Mouse (Mus musculus) ES-Bruce4 (cell line): ENCODE measurements around the gene Asgr2. TPM values are rescaled to one million over a fixed set of nuclear protein-coding genes. Genes with fewer than 3 reads are reported as not detected.

Source experiments
- H3K27ac ChIP-seq: 2 replicates; pipeline ENCODE4 v1.5.1; 2012; ENCODE audit warnings: low read length, inconsistent platforms; ENCODE audit not compliant: insufficient read depth
- H3K27me3 ChIP-seq: 2 replicates; pipeline ENCODE4 v1.6.1; 2012; ENCODE audit warnings: mild to moderate bottlenecking, low read length, inconsistent platforms; ENCODE audit not compliant: control insufficient read depth, poor library complexity, insufficient read depth, severe bottlenecking
- H3K36me3 ChIP-seq: 2 replicates; pipeline ENCODE4 v1.6.1; 2012; ENCODE audit warnings: inconsistent platforms, mild to moderate bottlenecking, low read length, moderate library complexity; ENCODE audit not compliant: control insufficient read depth, poor library complexity, insufficient read depth, severe bottlenecking
- H3K4me1 ChIP-seq: one replicate; pipeline ENCODE4 v1.8.1; 2011; ENCODE audit warnings: low read length; ENCODE audit not compliant: control insufficient read depth, insufficient read depth
- H3K4me3 ChIP-seq: 2 replicates; pipeline ENCODE4 v1.5.1; 2011; ENCODE audit warnings: low read depth, mild to moderate bottlenecking, low read length
- H3K9ac ChIP-seq: 2 replicates; pipeline ENCODE4 v1.6.1; 2012; ENCODE audit warnings: low read depth, mild to moderate bottlenecking, inconsistent platforms; ENCODE audit not compliant: poor library complexity, severe bottlenecking
- H3K9me3 ChIP-seq: replicated peaks from 2 replicates; pipeline ENCODE4 v1.6.1; 2012; ENCODE audit warnings: mild to moderate bottlenecking, low read length, inconsistent platforms; ENCODE audit not compliant: control insufficient read depth, poor library complexity, insufficient read depth, severe bottlenecking
- CTCF ChIP-seq: IDR thresholded peaks from one replicate; pipeline ENCODE4 v1.8.1; 2011; ENCODE audit warnings: low read depth, low read length
- EP300 ChIP-seq: IDR thresholded peaks from 2 replicates; pipeline ENCODE4 v1.6.1; 2011; ENCODE audit warnings: low read depth, low read length; ENCODE audit not compliant: insufficient read depth
- POLR2A ChIP-seq: IDR thresholded peaks from one replicate; pipeline ENCODE4 v1.8.1; 2011; ENCODE audit warnings: low read length; ENCODE audit not compliant: insufficient read depth
- polyA plus RNA-seq: library from polyadenylated mRNA; stranded (reverse); fragments of >200 nt; gene quantifications from 2 replicates; pipeline ENCODE4 v1.2.4, GENCODE M21; 2011; ENCODE audit warnings: low read depth; ENCODE audit not compliant: missing spikeins, insufficient read depth, insufficient read length

Gene Asgr2
- polyA plus RNA-seq, 1 experiment: not detected

- no peaks in the 10 kb centered on the region for H3K9me3 ChIP-seq
- H3K4me3 ChIP-seq: no peak overlapping the region
- H3K27me3 ChIP-seq: no peaks in the 10 kb centered on the region
- H3K4me1 ChIP-seq: no peaks in the 10 kb centered on the region
- H3K27ac ChIP-seq: no peak overlapping the region
- H3K9ac ChIP-seq: no peak overlapping the region
- TF ChIP-seq CTCF: no peak
- no peak for TF ChIP-seq POLR2A
- TF ChIP-seq EP300: no peak
- no peaks in the 10 kb centered on the region for H3K36me3 ChIP-seq
Observed at GRCm38 (mm10) chr11:70099809-70100208, 7.4 kb downstream of the Asgr2 start.

DNA sequence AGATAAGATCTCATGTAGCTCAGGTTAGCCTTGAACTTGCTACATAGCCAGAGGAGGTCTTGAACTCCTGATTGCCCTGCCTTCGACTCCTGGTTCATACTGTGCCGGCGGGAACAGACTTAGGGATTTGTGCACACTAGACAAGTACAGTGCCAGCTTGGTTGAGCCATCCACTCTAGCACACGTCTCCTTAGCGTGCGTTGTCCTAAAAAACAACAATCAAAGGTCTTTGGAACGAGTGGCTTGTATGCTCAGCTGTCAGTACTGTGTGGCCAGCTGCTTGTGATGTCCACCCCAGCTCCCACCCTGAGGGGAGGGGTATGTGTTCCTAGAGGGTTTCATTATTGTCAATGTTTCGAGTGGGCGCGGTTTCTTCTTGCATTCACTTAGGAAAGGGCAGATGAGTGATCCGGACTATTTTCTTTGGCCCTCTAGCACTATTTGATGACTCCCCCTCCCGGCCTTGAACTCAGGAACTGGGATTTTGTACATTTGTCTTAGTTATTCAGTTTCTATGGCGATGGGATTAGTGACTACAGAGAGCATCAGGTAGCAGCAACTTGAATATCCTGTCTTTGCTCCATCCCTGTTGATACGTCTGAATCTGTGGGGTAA lies 11.4 kb downstream of the Asgr2 start:
- H3K9ac ChIP-seq: no peak overlapping the region
- no peak overlapping the region for H3K27ac ChIP-seq
- H3K4me3 ChIP-seq: no peak overlapping the region
- no peaks in the 10 kb centered on the region for H3K4me1 ChIP-seq
- TF ChIP-seq POLR2A (no peak), EP300 (no peak), CTCF (no peak)
- H3K36me3 ChIP-seq: no peaks in the 10 kb centered on the region
- no peaks in the 10 kb centered on the region for H3K9me3 ChIP-seq
- H3K27me3 ChIP-seq: no peaks in the 10 kb centered on the region

- H3K9ac ChIP-seq: no peak overlapping the region
- H3K4me3 ChIP-seq: no peak overlapping the region
- TF ChIP-seq CTCF (no peak), EP300 (no peak), POLR2A (no peak)
- H3K36me3 ChIP-seq: no peaks in the 10 kb centered on the region
- H3K27me3 ChIP-seq: no peaks in the 10 kb centered on the region
- H3K9me3 ChIP-seq: no peaks in the 10 kb centered on the region
- no peak overlapping the region for H3K27ac ChIP-seq
- no peaks in the 10 kb centered on the region for H3K4me1 ChIP-seq
Observed at GRCm38 (mm10) chr11:70107085-70107484, 14.6 kb downstream of the Asgr2 start.

- Histone ChIP-seq H3K9me3 (no peaks in the 10 kb centered on the region), H3K36me3 (no peaks in the 10 kb centered on the region), H3K4me3 (no peak overlapping the region), H3K9ac (no peak overlapping the region), H3K4me1 (no peaks in the 10 kb centered on the region), H3K27me3 (no peaks in the 10 kb centered on the region), H3K27ac (no peak overlapping the region)
- no peak for TF ChIP-seq POLR2A
- no peak for TF ChIP-seq EP300
- peak; percentile 82 for TF ChIP-seq CTCF
Observed at GRCm38 (mm10) chr11:70110146-70110545, 17.7 kb downstream of the Asgr2 start.

DNA sequence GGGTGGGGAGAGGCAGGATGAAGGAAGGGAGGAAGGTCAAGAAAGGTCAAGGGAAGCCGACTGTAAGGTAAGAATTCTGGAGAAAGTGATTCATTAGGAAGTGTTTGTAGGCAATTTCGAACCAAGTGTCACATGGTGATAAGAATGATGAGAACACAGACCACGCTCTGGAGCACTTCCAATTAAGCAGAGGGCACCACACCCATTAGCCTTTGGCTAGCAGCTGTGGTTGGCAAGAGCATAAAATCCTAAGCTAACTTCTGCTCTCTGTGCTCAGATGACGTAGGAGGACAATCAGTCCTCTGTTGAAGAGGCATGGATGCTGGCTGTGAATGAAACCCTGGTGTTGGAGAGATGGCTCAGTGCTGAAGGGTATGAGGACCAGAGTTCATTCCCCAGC lies 22.1 kb downstream of the Asgr2 start:
- H3K9me3 ChIP-seq: no peaks in the 10 kb centered on the region
- H3K4me3 ChIP-seq: no peak overlapping the region
- no peak overlapping the region for H3K9ac ChIP-seq
- no peak for TF ChIP-seq EP300
- no peaks in the 10 kb centered on the region for H3K36me3 ChIP-seq
- no peak overlapping the region for H3K27ac ChIP-seq
- no peaks in the 10 kb centered on the region for H3K4me1 ChIP-seq
- no peaks in the 10 kb centered on the region for H3K27me3 ChIP-seq

GRCm38 (mm10) chr11:70115901-70116300 lies 23.5 kb downstream of the Asgr2 start:
- no peak for TF ChIP-seq POLR2A
- no peak for TF ChIP-seq EP300
- no peak for TF ChIP-seq CTCF
- H3K9me3 ChIP-seq: no peaks in the 10 kb centered on the region
- no peak overlapping the region for H3K27ac ChIP-seq
- no peak overlapping the region for H3K4me3 ChIP-seq
- H3K27me3 ChIP-seq: no peaks in the 10 kb centered on the region
- H3K4me1 ChIP-seq: no peaks in the 10 kb centered on the region
- H3K9ac ChIP-seq: no peak overlapping the region
- no peaks in the 10 kb centered on the region for H3K36me3 ChIP-seq
